8 mouse cellular contexts compared by ENCODE assay signal in the genomic region with DNA sequence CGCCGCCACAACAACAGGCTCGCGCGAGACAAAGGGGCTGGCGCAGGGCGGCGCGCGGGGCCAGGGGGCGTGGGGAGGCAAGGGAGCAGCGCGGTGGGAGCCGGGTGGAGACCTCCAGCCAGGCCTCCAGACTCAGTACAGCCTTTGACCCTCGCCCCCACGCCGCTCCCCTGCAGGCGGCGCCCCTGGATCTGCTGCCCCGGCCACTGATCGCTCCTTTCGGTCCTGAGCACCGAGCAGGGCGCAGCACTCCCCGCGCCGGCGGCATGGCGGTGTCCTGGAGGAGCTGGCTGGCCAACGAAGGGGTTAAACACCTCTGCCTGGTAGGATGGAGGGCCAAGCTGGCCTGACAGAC. TPM values are rescaled to one million over a fixed set of nuclear protein-coding genes. Genes with fewer than 3 reads are reported as not detected.
DNase-seq lines count a peak whose midpoint lies in the region; ATAC-seq and TF ChIP-seq lines count a peak whose summit lies in the region.

No protein-coding gene starts in this region.

- ATAC-seq in intestine, embryonic 16.5 days, result peak; percentile 96
- peak; percentile 27; the same call in 1 of the 2 replicates for ATAC-seq in liver, embryonic 16.5 days (ENCODE audit: low read depth)

- WGBS in intestine, embryonic 16.5 days, result under 1% methylated on average over 26 of the region's 30 CpGs
- 2% methylated on average over 28 of the region's 30 CpGs for WGBS in liver, embryonic 16.5 days (ENCODE audit: insufficient replicate concordance)
- WGBS in olfactory bulb, adult 2 months, result 1% methylated on average over 30 of the region's 30 CpGs

- no peaks in the 10 kb centered on the region for H3K27me3 ChIP-seq in intestine, embryonic 16.5 days (replicated peaks; ENCODE audit: control insufficient read depth, insufficient read depth, low read length)
- no peaks in the 10 kb centered on the region for H3K27me3 ChIP-seq in liver, embryonic 16.5 days (ENCODE audit: control insufficient read depth, insufficient read depth, low read depth, low read length)

- peak overlapping the region; percentile 81 for H3K9ac ChIP-seq in intestine, embryonic 16.5 days (ENCODE audit: low read depth, low read length)
- no peak overlapping the region for H3K9ac ChIP-seq in liver, embryonic 16.5 days (ENCODE audit: low read depth, low read length)

- intact Hi-C loops in gastrocnemius, postnatal 36 days (cut with DNase I), result no loop called here

- H3K9me3 ChIP-seq in intestine, embryonic 16.5 days (ENCODE audit: control insufficient read depth, low read length), result no peaks in the 10 kb centered on the region
- H3K9me3 ChIP-seq in liver, embryonic 16.5 days (replicated peaks; ENCODE audit: control insufficient read depth, low read length), result no peaks in the 10 kb centered on the region

- no peaks in the 10 kb centered on the region for H3K4me1 ChIP-seq in brown adipose tissue, adult 24 weeks (ENCODE audit: control insufficient read depth, insufficient read depth, insufficient read length, low read length)
- no peaks in the 10 kb centered on the region for H3K4me1 ChIP-seq in intestine, embryonic 16.5 days (ENCODE audit: control insufficient read depth, insufficient read depth, low read length)
- no peaks in the 10 kb centered on the region for H3K4me1 ChIP-seq in liver, embryonic 16.5 days (ENCODE audit: control insufficient read depth, low read depth, low read length)
- H3K4me1 ChIP-seq in olfactory bulb, adult 2 months (ENCODE audit: control insufficient read depth, insufficient read depth, low read length), result peaks cover 3% of the 10 kb centered on the region; the same call in 1 of the 2 replicates

- H3K36me3 ChIP-seq in intestine, embryonic 16.5 days (ENCODE audit: control insufficient read depth, insufficient read depth, low read length), result no peaks in the 10 kb centered on the region
- H3K36me3 ChIP-seq in liver, embryonic 16.5 days (ENCODE audit: control insufficient read depth, insufficient read depth), result no peaks in the 10 kb centered on the region

- H3K4me3 ChIP-seq in brown adipose tissue, adult 24 weeks (ENCODE audit: insufficient read depth, low read depth, low read length), result peak overlapping the region; percentile 38
- peak overlapping the region; percentile 75 for H3K4me3 ChIP-seq in intestine, embryonic 16.5 days (ENCODE audit: low read length)
- peak overlapping the region; percentile 48 for H3K4me3 ChIP-seq in liver, embryonic 16.5 days (ENCODE audit: low read depth, low read length)
- H3K4me3 ChIP-seq in olfactory bulb, adult 2 months (ENCODE audit: insufficient read depth, low read depth, low read length), result peak overlapping the region; percentile 45

- H3K27ac ChIP-seq in brown adipose tissue, adult 24 weeks (replicated peaks; ENCODE audit: low read depth, low read length), result no peak overlapping the region
- H3K27ac ChIP-seq in intestine, embryonic 16.5 days (ENCODE audit: low read length), result peak overlapping the region; percentile 41; the same call in 1 of the 2 replicates
- H3K27ac ChIP-seq in liver, embryonic 16.5 days (ENCODE audit: low read length), result no peak overlapping the region
- H3K27ac ChIP-seq in olfactory bulb, adult 2 months (ENCODE audit: insufficient read depth, low read depth, low read length), result no peak overlapping the region

- DNase-seq in cerebellum, postnatal 25 days, result peak; percentile 3
- DNase-seq in cerebellum, adult 9-11 months, result no peak
- peak; percentile 43 to 58 for DNase-seq in gastrocnemius, postnatal 36 days
- no peak for DNase-seq in natural killer cell, adult 2 months (ENCODE audit: low spot score in 2 of 2)

- H3K4me2 ChIP-seq in intestine, embryonic 16.5 days (ENCODE audit: low read depth, low read length), result peak overlapping the region; percentile 76
- H3K4me2 ChIP-seq in liver, embryonic 16.5 days (ENCODE audit: low read depth, low read length), result peak overlapping the region; percentile 49

- no peak for TF ChIP-seq POLR2A in olfactory bulb, adult 2 months (IDR thresholded peaks at IDR 0.05; ENCODE audit: insufficient read depth, low read depth, low read length)

- no peak for TF ChIP-seq CTCF in olfactory bulb, adult 2 months (IDR thresholded peaks at IDR 0.05; ENCODE audit: insufficient read depth, low read depth, low read length)

RNA-seq across cellular contexts. Expression of a gene that starts 0.7 kb away (rescaled TPM):
- 0.63 and 1.7 TPM in 2 replicates for polyA plus RNA-seq in brown adipose tissue, adult 24 weeks (2012; ENCODE audit: insufficient read depth, insufficient read length, missing spikeins)
- total RNA-seq in gastrocnemius, postnatal 36 days (2021), result 1 to 10 TPM; 1.5 to 1.9 TPM
- polyA plus RNA-seq in intestine, embryonic 16.5 days (2015; fragmentation: Nextera tagmentation; extraction: Ambion mirVana), result 6.0 and 9.5 TPM in 2 replicates
- 0.05 and 0.17 TPM in 2 replicates for polyA plus RNA-seq in liver, embryonic 16.5 days (2015; fragmentation: Nextera tagmentation; extraction: Ambion mirVana)
- polyA plus RNA-seq in olfactory bulb, adult 2 months (2012; ENCODE audit: insufficient read depth, insufficient read length, low replicate concordance, missing spikeins), result not detected in 2 replicates

Comparison
In these comparisons a context has a peak if more than half of its experiments do, and no peak if none do; other contexts are left out.
1. DNase-seq: peak in cerebellum, postnatal 25 days (2 of 2) and gastrocnemius, postnatal 36 days (2 of 2); none in cerebellum, adult 9-11 months (single experiment) and natural killer cell, adult 2 months (0 of 2).
2. Peak in every context shown above with its lines, with median percentiles within 50 percentile points of each other: H3K4me3 ChIP-seq.